Mouse (Mus musculus) liver, embryonic 14.5 days (tissue): ENCODE results near the gene Mettl11b. TPM values are rescaled to one million over a fixed set of nuclear protein-coding genes. Genes with fewer than 3 reads are reported as not detected.

ENCODE experiments used
- ATAC-seq: fragments of 200-750 bp; cut with Nextera tagmentation; 2 replicates; pipeline ENCODE4 v1.8.0; 2017; ENCODE audit warnings: moderate number of reproducible peaks, mild to moderate bottlenecking, moderate library complexity; ENCODE audit not compliant: insufficient read depth
- DNase-seq, 3 experiments: peaks; one replicate each; pipeline ENCODE4 v3.0.0-alpha.2; 2012 to 2013; ENCODE audit warnings: low read depth in 3 of 3, low spot score in 3 of 3
- H3K27ac ChIP-seq: fragments of 300-500 bp; sonication (generic); 2 replicates; pipeline ENCODE4 v1.5.1; 2014; ENCODE audit warnings: moderate library complexity, mild to moderate bottlenecking, control low read depth, inconsistent platforms
- H3K27me3 ChIP-seq: fragments of 300-500 bp; sonication (generic); 2 replicates; pipeline ENCODE4 v1.6.1; 2014; ENCODE audit warnings: mild to moderate bottlenecking, low read length, moderate library complexity; ENCODE audit not compliant: control insufficient read depth, insufficient read depth
- H3K36me3 ChIP-seq: fragments of 300-500 bp; sonication (generic); replicated peaks from 2 replicates; pipeline ENCODE4 v1.6.1; 2014; ENCODE audit warnings: low read depth; ENCODE audit not compliant: control insufficient read depth, insufficient read depth
- H3K4me1 ChIP-seq, 2 experiments: fragments of 200-500 bp in 1 of 2; fragments of 300-500 bp in 1 of 2; sonication (generic) in 1 of 2; replicated peaks; 2 replicates each; pipeline ENCODE4 v1.6.1; 2012 to 2014; ENCODE audit warnings: antibody characterized with exemption in 1 of 2, inconsistent platforms in 1 of 2, low read length in 1 of 2; ENCODE audit not compliant: control insufficient read depth in 2 of 2, insufficient read depth in 2 of 2
- H3K4me2 ChIP-seq: fragments of 300-500 bp; sonication (generic); 2 replicates; pipeline ENCODE4 v1.6.1; 2014; ENCODE audit warnings: low read depth, mild to moderate bottlenecking, control low read depth, moderate library complexity
- H3K4me3 ChIP-seq, 2 experiments: fragments of 200-500 bp in 1 of 2; fragments of 300-500 bp in 1 of 2; sonication (generic) in 1 of 2; 2 replicates each; pipeline ENCODE4 v1.5.1; 2012 to 2014; ENCODE audit warnings: low read depth in 2 of 2, low read length in 2 of 2, mild to moderate bottlenecking in 2 of 2, control low read depth in 1 of 2, inconsistent platforms in 1 of 2, moderate library complexity in 1 of 2; ENCODE audit not compliant: insufficient read depth in 1 of 2
- H3K9ac ChIP-seq: fragments of 300-500 bp; sonication (generic); replicated peaks from 2 replicates; pipeline ENCODE4 v1.6.1; 2014; ENCODE audit warnings: mild to moderate bottlenecking, control low read depth, moderate library complexity
- H3K9me3 ChIP-seq: fragments of 300-500 bp; sonication (generic); 2 replicates; pipeline ENCODE4 v1.6.1; 2016; ENCODE audit warnings: low read length, mixed read lengths; ENCODE audit not compliant: control insufficient read depth
- CTCF ChIP-seq: IDR thresholded peaks from 2 replicates; pipeline ENCODE4 v1.5.1; 2016; ENCODE audit warnings: antibody characterized with exemption, low read depth, control low read depth
- EP300 ChIP-seq: IDR thresholded peaks from 2 replicates; pipeline ENCODE4 v1.6.1; 2016; ENCODE audit warnings: antibody characterized with exemption, low read depth
- WGBS: fragments of 180-500 bp; shearing (Covaris S2); extraction: QIAGEN DNeasy Blood & Tissue Kit; methylation state at CpG from one replicate; pipeline ENCODE4 v1.1.7; 2014; ENCODE audit not compliant: insufficient replicate concordance; 5-methylcytosine and 5-hydroxymethylcytosine counted together
- polyA plus RNA-seq, 2 experiments: library from polyadenylated mRNA; depleted of rRNA in 1 of 2; stranded (reverse) in 1 of 2; unstranded in 1 of 2; fragments of >200 nt; fragmentation: Nextera tagmentation in 1 of 2; extraction: Ambion mirVana in 1 of 2; gene quantifications; 2 replicates each; pipeline versions ENCODE4 v1.2.1 to v1.2.3; 2012 to 2014

Gene Mettl11b
- polyA plus RNA-seq, 2 experiments = not detected

DNA sequence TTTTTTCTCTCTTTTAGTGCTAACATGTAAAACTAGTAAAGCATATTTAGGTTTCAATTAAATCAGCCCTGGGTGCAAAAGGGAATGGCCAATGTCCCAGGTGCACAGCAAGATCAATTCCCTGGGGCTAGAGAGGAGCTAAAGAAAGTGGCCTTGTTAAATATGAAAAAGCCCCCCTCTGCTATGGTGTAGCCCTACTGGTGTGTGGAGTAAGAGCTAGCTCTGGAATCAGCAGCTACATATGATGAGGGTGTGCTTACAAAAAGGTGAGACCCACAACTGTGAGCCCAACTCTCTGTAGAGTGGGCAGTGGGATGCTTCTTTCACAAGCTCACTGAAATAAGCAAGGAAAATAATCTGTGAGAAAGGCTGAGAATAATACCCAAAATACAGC is 66.5 kb downstream of the Mettl11b start:
- no peak for ATAC-seq
- Histone ChIP-seq H3K9ac (no peak overlapping the region), H3K36me3 (no peaks in the 10 kb centered on the region), H3K4me1 (no peaks in the 10 kb centered on the region), H3K4me3 (no peak overlapping the region), H3K27me3 (no peaks in the 10 kb centered on the region), H3K9me3 (no peaks in the 10 kb centered on the region), H3K4me2 (no peak overlapping the region), H3K27ac (no peak overlapping the region)
- no peak for DNase-seq
- TF ChIP-seq CTCF (no peak), EP300 (no peak)

DNA sequence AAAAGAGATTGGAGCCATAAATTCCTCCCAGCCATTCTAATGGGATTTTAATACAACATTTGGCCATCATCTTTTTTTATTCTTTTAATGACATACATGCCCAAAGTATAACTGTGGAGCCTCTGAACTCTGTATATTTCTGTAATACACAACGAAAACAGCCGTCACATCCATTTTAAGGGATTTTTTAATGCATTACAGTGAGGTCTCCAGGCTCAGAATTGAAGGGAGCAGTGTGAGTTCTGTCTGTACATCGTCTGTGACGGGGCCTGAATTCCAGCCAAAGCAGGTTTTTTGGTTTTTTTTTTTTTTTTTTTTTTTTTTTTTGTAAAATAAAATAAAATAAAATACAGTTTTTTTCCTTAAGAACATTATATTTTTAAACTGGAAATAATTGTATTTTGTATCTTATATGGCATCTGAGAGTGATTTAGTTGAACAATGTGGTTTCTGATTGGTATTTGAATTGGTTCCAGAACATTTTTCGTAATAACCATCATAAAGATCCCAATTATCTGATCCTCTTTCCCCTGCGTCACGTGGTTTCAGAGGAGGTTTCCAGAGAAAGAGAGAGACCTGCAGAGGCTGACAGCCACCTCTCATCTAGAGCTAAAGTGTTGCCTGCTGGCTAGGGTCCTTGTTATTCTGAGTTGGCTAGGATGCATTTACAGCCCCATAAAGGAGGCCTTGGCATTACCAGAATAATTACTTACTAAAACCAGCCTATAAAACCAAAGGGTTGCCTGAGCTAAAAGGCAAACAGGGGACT is 67.1 kb downstream of the Mettl11b start:
- TF ChIP-seq EP300 (no peak), CTCF (no peak)
- Histone ChIP-seq H3K4me1 (no peaks in the 10 kb centered on the region), H3K9me3 (no peaks in the 10 kb centered on the region), H3K9ac (no peak overlapping the region), H3K27me3 (no peaks in the 10 kb centered on the region), H3K27ac (no peak overlapping the region), H3K4me3 (no peak overlapping the region), H3K36me3 (no peaks in the 10 kb centered on the region), H3K4me2 (no peak overlapping the region)
- ATAC-seq (no peak), DNase-seq (no peak)
- WGBS = 53% methylated on average over 7 of the region's 7 CpGs

DNA sequence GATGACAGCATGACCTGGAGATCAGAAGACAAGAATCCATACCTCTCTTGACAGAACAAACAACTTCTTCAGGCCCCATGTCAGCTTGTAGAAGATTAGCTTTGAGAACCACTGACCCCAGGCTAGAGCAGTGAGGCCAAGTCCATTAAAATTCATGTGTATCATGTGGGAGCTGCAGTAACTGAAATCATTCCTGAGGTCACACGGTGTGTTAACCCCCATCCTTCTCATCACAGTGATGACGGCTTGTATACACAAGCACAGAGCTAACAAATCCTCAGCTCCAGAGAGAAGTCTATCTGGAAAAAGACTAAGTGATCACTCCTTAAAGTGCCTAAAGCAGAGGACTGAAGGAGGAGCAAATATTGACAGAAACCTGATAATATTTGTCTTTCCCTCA is 68.0 kb downstream of the Mettl11b start:
- no peak for TF ChIP-seq CTCF
- TF ChIP-seq EP300 = no peak
- H3K4me2 ChIP-seq = no peak overlapping the region
- H3K4me3 ChIP-seq = no peak overlapping the region

DNA sequence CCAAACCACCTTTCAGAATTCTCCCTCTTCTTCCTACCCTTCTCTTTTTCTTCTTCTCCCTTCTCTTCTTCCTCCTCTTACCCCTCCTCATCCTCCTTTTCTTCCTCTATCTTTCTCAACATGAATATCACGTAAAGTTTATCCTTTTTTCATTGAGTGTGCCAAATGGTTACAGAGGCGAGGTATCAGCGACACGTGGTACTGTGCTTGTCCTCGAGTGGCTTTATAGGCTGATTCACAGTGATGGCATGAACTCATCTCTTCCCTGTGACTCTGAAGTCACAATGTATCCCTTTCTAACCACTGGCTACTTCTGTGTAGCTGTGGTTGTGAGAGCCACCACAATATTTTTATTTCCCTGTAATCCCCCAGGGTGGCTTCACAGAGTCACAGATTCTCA is 68.6 kb downstream of the Mettl11b start:
- TF ChIP-seq CTCF = no peak
- TF ChIP-seq EP300 = no peak
- 67% methylated on average over 5 of the region's 5 CpGs for WGBS
- H3K36me3 ChIP-seq = no peaks in the 10 kb centered on the region
- DNase-seq (no peak), ATAC-seq (no peak)
- H3K4me1 ChIP-seq = no peaks in the 10 kb centered on the region
- no peaks in the 10 kb centered on the region for H3K9me3 ChIP-seq
- no peak overlapping the region for H3K27ac ChIP-seq
- no peak overlapping the region for H3K4me3 ChIP-seq
- H3K4me2 ChIP-seq = no peak overlapping the region
- H3K27me3 ChIP-seq = no peaks in the 10 kb centered on the region
- no peak overlapping the region for H3K9ac ChIP-seq

More for the DNA sequence above, 68.0 kb downstream of the Mettl11b start:
- no peaks in the 10 kb centered on the region for H3K9me3 ChIP-seq
- H3K27me3 ChIP-seq = no peaks in the 10 kb centered on the region
- H3K4me1 ChIP-seq = no peaks in the 10 kb centered on the region
- H3K27ac ChIP-seq = no peak overlapping the region
- 57% methylated on average over 2 of the region's 2 CpGs for WGBS
- ATAC-seq (no peak), DNase-seq (no peak)
- no peak overlapping the region for H3K9ac ChIP-seq
- no peaks in the 10 kb centered on the region for H3K36me3 ChIP-seq

Other genes with a start within 250 kb of the Mettl11b start
- gene Kifap3, start 54.4 kb upstream of the Mettl11b start, polyA plus RNA-seq (2012; rRNA removed) = 0.75 and 1.3 TPM in 2 replicates
- 2.3 and 2.5 TPM in 2 replicates for gene Kifap3, start 54.4 kb upstream of the Mettl11b start, polyA plus RNA-seq (2014; fragmentation: Nextera tagmentation; extraction: Ambion mirVana)
- 5.4 and 7.2 TPM in 2 replicates for gene Scyl3, start 203.9 kb upstream of the Mettl11b start, polyA plus RNA-seq (2012; rRNA removed)
- gene Scyl3, start 203.9 kb upstream of the Mettl11b start, polyA plus RNA-seq (2014; fragmentation: Nextera tagmentation; extraction: Ambion mirVana) = 10.2 and 10.4 TPM in 2 replicates